Mouse (Mus musculus) ES-Bruce4 (cell line): ENCODE results near the gene Slc24a2.

ENCODE experiments used
- CTCF ChIP-seq: IDR thresholded peaks from one replicate; pipeline ENCODE4 v1.8.1; 2011; ENCODE audit warnings: low read depth, low read length
- EP300 ChIP-seq: IDR thresholded peaks from 2 replicates; pipeline ENCODE4 v1.6.1; 2011; ENCODE audit warnings: low read depth, low read length; ENCODE audit not compliant: insufficient read depth
- POLR2A ChIP-seq: IDR thresholded peaks from one replicate; pipeline ENCODE4 v1.8.1; 2011; ENCODE audit warnings: low read length; ENCODE audit not compliant: insufficient read depth

- TF ChIP-seq CTCF, result no peak
- no peak for TF ChIP-seq POLR2A
- no peak for TF ChIP-seq EP300
Observed at GRCm38 (mm10) chr4:87218196-87218595, 12.1 kb downstream of the Slc24a2 start.
